25 mouse cellular contexts compared by ENCODE assay signal in genomic region chr1:170882915-170883485, GRCm38 (mm10). TPM values are rescaled to one million over a fixed set of nuclear protein-coding genes. Genes with fewer than 3 reads are reported as not detected.
DNase-seq lines count a peak whose midpoint lies in the region; ATAC-seq and TF ChIP-seq lines count a peak whose summit lies in the region.
"Had no signal": no experiment of that assay in that cellular context is flagged by ENCODE, and none has a peak within 500 bp of the region (broad histone marks: within the 10 kb centered on the region; RNA-seq: fewer than 3 reads in every experiment).

No protein-coding gene starts in this region.

- no peak overlapping the region for H3K4me2 ChIP-seq in embryonic facial prominence, embryonic 13.5 days
- H3K4me2 ChIP-seq in kidney, embryonic 16.5 days (replicated peaks; ENCODE audit: low read depth, low read length): no peak overlapping the region
- H3K4me2 ChIP-seq in liver, postnatal 0 days (ENCODE audit: low read depth, low read length): peak overlapping the region; percentile 84

- no peak overlapping the region for H3K4me3 ChIP-seq in embryonic facial prominence, embryonic 13.5 days
- H3K4me3 ChIP-seq in embryonic facial prominence, embryonic 10.5 days: no peak overlapping the region
- H3K4me3 ChIP-seq in liver, adult 2 months (ENCODE audit: insufficient read depth, low read depth, low read length): peak overlapping the region; percentile 36
- H3K4me3 ChIP-seq in kidney, embryonic 16.5 days (ENCODE audit: low read length): no peak overlapping the region
- peak overlapping the region; percentile 93; the same call in 1 of the 2 replicates for H3K4me3 ChIP-seq in liver, postnatal 0 days (ENCODE audit: low read depth, low read length)
- H3K4me3 ChIP-seq: embryonic facial prominence, embryonic 12.5 days; gastrocnemius, adult 2 months; left cerebral cortex, adult 2 months had no signal

- no peak for TF ChIP-seq EP300 in liver, postnatal 0 days (IDR thresholded peaks at IDR 0.05; ENCODE audit: low read depth)

- peaks cover 26% of the 10 kb centered on the region for H3K36me3 ChIP-seq in embryonic facial prominence, embryonic 13.5 days
- peaks cover 41% of the 10 kb centered on the region for H3K36me3 ChIP-seq in embryonic facial prominence, embryonic 10.5 days (replicated peaks)
- H3K36me3 ChIP-seq in liver, adult 2 months (ENCODE audit: control insufficient read depth, insufficient read depth, low read length): peaks cover 4% of the 10 kb centered on the region; the same call in 1 of the 2 replicates
- peaks cover 31% of the 10 kb centered on the region for H3K36me3 ChIP-seq in kidney, embryonic 16.5 days (ENCODE audit: insufficient read depth, low read length)
- H3K36me3 ChIP-seq in liver, postnatal 0 days (replicated peaks; ENCODE audit: insufficient read depth, low read length): peaks cover 15% of the 10 kb centered on the region

- H3K27ac ChIP-seq in embryonic facial prominence, embryonic 13.5 days: no peak overlapping the region
- H3K27ac ChIP-seq in embryonic facial prominence, embryonic 10.5 days (replicated peaks): no peak overlapping the region
- peak overlapping the region; percentile 77 for H3K27ac ChIP-seq in liver, adult 2 months (replicated peaks; ENCODE audit: insufficient read depth, low read depth, low read length)
- peak overlapping the region; percentile 3; the same call in 1 of the 2 replicates for H3K27ac ChIP-seq in kidney, embryonic 16.5 days (ENCODE audit: low read length)
- peak overlapping the region; percentile 90 for H3K27ac ChIP-seq in liver, postnatal 0 days (ENCODE audit: low read depth)
- H3K27ac ChIP-seq: embryonic facial prominence, embryonic 12.5 days; gastrocnemius, adult 2 months; left cerebral cortex, adult 2 months had no signal

- DNase-seq in embryonic facial prominence, embryonic 10.5 days (ENCODE audit: low spot score): no peak
- DNase-seq in liver, adult 2 months (ENCODE audit: extremely low read depth, low read depth, low spot score): peak; percentile 90
- no peak for DNase-seq in liver
- DNase-seq in liver, postnatal 0 days: no peak
- no peak for DNase-seq in lung, postnatal 36 days
- DNase-seq in adipocyte (ENCODE audit: low spot score): no peak
- DNase-seq: adrenal gland, adult 8-10 months; cerebellum, adult 2 months; forebrain, postnatal 0 days; gastrocnemius, adult 2 months; heart, adult 18-20 months; midbrain, embryonic 14.5 days; right cerebral cortex, adult 18-20 months; thymus, postnatal 25 days had no signal

- H3K27me3 ChIP-seq in embryonic facial prominence, embryonic 13.5 days: no peaks in the 10 kb centered on the region
- H3K27me3 ChIP-seq in embryonic facial prominence, embryonic 10.5 days (replicated peaks; ENCODE audit: low read depth, poor library complexity, severe bottlenecking): no peaks in the 10 kb centered on the region
- no peaks in the 10 kb centered on the region for H3K27me3 ChIP-seq in liver, adult 2 months (ENCODE audit: control insufficient read depth, insufficient read depth, low read length)
- no peaks in the 10 kb centered on the region for H3K27me3 ChIP-seq in kidney, embryonic 16.5 days (ENCODE audit: insufficient read depth, low read length)
- H3K27me3 ChIP-seq in liver, postnatal 0 days (ENCODE audit: insufficient read depth, low read length): no peaks in the 10 kb centered on the region
- H3K27me3 ChIP-seq: embryonic facial prominence, embryonic 12.5 days had no signal

- no peak for TF ChIP-seq POLR2A in liver, adult 2 months (IDR thresholded peaks at IDR 0.05; ENCODE audit: extremely low read depth, insufficient read depth, low read length)

- H3K9me3 ChIP-seq in embryonic facial prominence, embryonic 13.5 days: no peaks in the 10 kb centered on the region
- H3K9me3 ChIP-seq in embryonic facial prominence, embryonic 10.5 days: no peaks in the 10 kb centered on the region
- no peaks in the 10 kb centered on the region for H3K9me3 ChIP-seq in kidney, embryonic 16.5 days (ENCODE audit: low read length)
- H3K9me3 ChIP-seq in liver, postnatal 0 days (ENCODE audit: low read length): no peaks in the 10 kb centered on the region
- H3K9me3 ChIP-seq: embryonic facial prominence, embryonic 12.5 days had no signal

- 0 out of 2 replicates have a peak overlapping the region, but pooled peaks have one; percentile 28 for H3K9ac ChIP-seq in embryonic facial prominence, embryonic 13.5 days
- H3K9ac ChIP-seq in liver, adult 2 months (ENCODE audit: low read depth, low read length): peak overlapping the region; percentile 41; the same call in 1 of the 2 replicates
- no peak overlapping the region for H3K9ac ChIP-seq in kidney, embryonic 16.5 days (replicated peaks; ENCODE audit: low read length)
- 0 out of 2 replicates have a peak overlapping the region, but pooled peaks have one; percentile 41 for H3K9ac ChIP-seq in liver, postnatal 0 days (replicated peaks)
- H3K9ac ChIP-seq: embryonic facial prominence, embryonic 12.5 days; forebrain, postnatal 0 days had no signal

- peaks cover 18% of the 10 kb centered on the region for H3K4me1 ChIP-seq in embryonic facial prominence, embryonic 13.5 days
- peaks cover 21% of the 10 kb centered on the region for H3K4me1 ChIP-seq in embryonic facial prominence, embryonic 10.5 days
- peaks cover 8% of the 10 kb centered on the region for H3K4me1 ChIP-seq in liver, adult 2 months (ENCODE audit: control insufficient read depth, insufficient read depth, low read length)
- H3K4me1 ChIP-seq in kidney, embryonic 16.5 days (ENCODE audit: insufficient read depth, low read length): peaks cover 8% of the 10 kb centered on the region; the same call in 1 of the 2 replicates
- peaks cover 6% of the 10 kb centered on the region for H3K4me1 ChIP-seq in liver, postnatal 0 days (ENCODE audit: insufficient read depth)

- H3K79me2 ChIP-seq in liver, adult 2 months (ENCODE audit: control insufficient read depth, insufficient read depth, low read length): peaks cover 3% of the 10 kb centered on the region; the same call in 1 of the 2 replicates

- WGBS in embryonic facial prominence, embryonic 13.5 days: 84% methylated on average over 5 of the region's 5 CpGs
- WGBS in embryonic facial prominence, embryonic 10.5 days: 89% methylated on average over 5 of the region's 5 CpGs
- 22% methylated on average over 5 of the region's 5 CpGs for WGBS in liver, adult 2 months
- WGBS in kidney, embryonic 16.5 days: 77% methylated on average over 5 of the region's 5 CpGs
- WGBS in liver, postnatal 0 days (ENCODE audit: insufficient replicate concordance): 58% methylated on average over 5 of the region's 5 CpGs

- no peak for ATAC-seq in embryonic facial prominence, embryonic 13.5 days (ENCODE audit: insufficient number of reproducible peaks, insufficient read depth, low FRiP score, low TSS enrichment, low read depth)
- ATAC-seq in kidney, embryonic 16.5 days (ENCODE audit: low FRiP score, low TSS enrichment): no peak
- peak; percentile 49 for ATAC-seq in liver, postnatal 0 days
- ATAC-seq: CD4-positive, CD25-positive, alpha-beta regulatory T cell, adult 4 months; forebrain, postnatal 0 days had no signal

- TF ChIP-seq CTCF in liver, adult 2 months (IDR thresholded peaks at IDR 0.05; ENCODE audit: low read depth, low read length): no peak
- TF ChIP-seq CTCF in liver, postnatal 0 days (IDR thresholded peaks at IDR 0.05; ENCODE audit: low read depth): no peak

RNA-seq across cellular contexts. Expression of gene Gm26620, which starts 1.9 kb away (rescaled TPM):
- polyA plus RNA-seq in embryonic facial prominence, embryonic 13.5 days (2015; fragmentation: Nextera tagmentation; extraction: Ambion mirVana): 0.42 and 0.83 TPM in 2 replicates
- 0.19 TPM in 1 of 2 replicates, not detected in the other for polyA plus RNA-seq in embryonic facial prominence, embryonic 10.5 days (2016; fragmentation: Nextera tagmentation; extraction: Ambion mirVana)
- 0.67 and 0.74 TPM in 2 replicates for total RNA-seq in liver, adult 2 months (2014; rRNA removed)
- 0.59 and 1.1 TPM in 2 replicates for polyA plus RNA-seq in liver, adult 2 months (2012; rRNA removed)
- 0.58 and 0.64 TPM in 2 replicates for polyA plus RNA-seq in kidney, embryonic 16.5 days (2015; fragmentation: Nextera tagmentation; extraction: Ambion mirVana)
- polyA plus RNA-seq in liver, postnatal 0 days (2015; fragmentation: Nextera tagmentation; extraction: Ambion mirVana): 0.97 and 1.7 TPM in 2 replicates
- total RNA-seq: hematopoietic stem cell, adult 5-6 weeks had no signal
- polyA plus RNA-seq: CD4-positive, CD25-positive, alpha-beta regulatory T cell, adult 4 months; embryonic facial prominence, embryonic 12.5 days; heart, embryonic 14.5 days; limb, embryonic 11.5 days had no signal

RNA-seq across cellular contexts. Expression of gene Dusp12, which starts 2.3 kb away (rescaled TPM):
- 52.3 and 54.4 TPM in 2 replicates for polyA plus RNA-seq in embryonic facial prominence, embryonic 13.5 days (2015; fragmentation: Nextera tagmentation; extraction: Ambion mirVana)
- 35.5 and 38.2 TPM in 2 replicates for polyA plus RNA-seq in embryonic facial prominence, embryonic 10.5 days (2016; fragmentation: Nextera tagmentation; extraction: Ambion mirVana)
- 30.4 and 36.2 TPM in 2 replicates for total RNA-seq in liver, adult 2 months (2014; rRNA removed)
- polyA plus RNA-seq in liver, adult 2 months (2012; rRNA removed): 12.7 and 17.2 TPM in 2 replicates
- 39.5 and 40.5 TPM in 2 replicates for polyA plus RNA-seq in kidney, embryonic 16.5 days (2015; fragmentation: Nextera tagmentation; extraction: Ambion mirVana)
- polyA plus RNA-seq in liver, postnatal 0 days (2015; fragmentation: Nextera tagmentation; extraction: Ambion mirVana): 26.1 and 29.1 TPM in 2 replicates

RNA-seq across cellular contexts. Expression of gene Atf6, which starts 15.4 kb away (rescaled TPM):
- polyA plus RNA-seq in embryonic facial prominence, embryonic 13.5 days (2015; fragmentation: Nextera tagmentation; extraction: Ambion mirVana): 7.3 and 7.8 TPM in 2 replicates
- polyA plus RNA-seq in embryonic facial prominence, embryonic 10.5 days (2016; fragmentation: Nextera tagmentation; extraction: Ambion mirVana): 7.0 and 8.0 TPM in 2 replicates
- 30.1 and 38.1 TPM in 2 replicates for total RNA-seq in liver, adult 2 months (2014; rRNA removed)
- 13.0 and 14.3 TPM in 2 replicates for polyA plus RNA-seq in liver, adult 2 months (2012; rRNA removed)
- 8.7 and 9.6 TPM in 2 replicates for polyA plus RNA-seq in kidney, embryonic 16.5 days (2015; fragmentation: Nextera tagmentation; extraction: Ambion mirVana)
- 5.0 and 6.0 TPM in 2 replicates for polyA plus RNA-seq in liver, postnatal 0 days (2015; fragmentation: Nextera tagmentation; extraction: Ambion mirVana)

RNA-seq across cellular contexts. Expression of gene Fcrlb, which starts 29.7 kb away (rescaled TPM):
- not detected in 2 replicates for polyA plus RNA-seq in embryonic facial prominence, embryonic 13.5 days (2015; fragmentation: Nextera tagmentation; extraction: Ambion mirVana)
- 0.15 TPM in 1 of 2 replicates, not detected in the other for polyA plus RNA-seq in embryonic facial prominence, embryonic 10.5 days (2016; fragmentation: Nextera tagmentation; extraction: Ambion mirVana)
- total RNA-seq in liver, adult 2 months (2014; rRNA removed): 0.18 and 0.20 TPM in 2 replicates
- 0.11 TPM in 1 of 2 replicates, not detected in the other for polyA plus RNA-seq in liver, adult 2 months (2012; rRNA removed)
- polyA plus RNA-seq in kidney, embryonic 16.5 days (2015; fragmentation: Nextera tagmentation; extraction: Ambion mirVana): 0.18 and 0.24 TPM in 2 replicates
- 0.36 and 0.41 TPM in 2 replicates for polyA plus RNA-seq in liver, postnatal 0 days (2015; fragmentation: Nextera tagmentation; extraction: Ambion mirVana)
- total RNA-seq: adrenal gland, adult 8-10 months; forebrain, postnatal 0 days; gastrocnemius, adult 2 months; heart, adult 18-20 months; hematopoietic stem cell, adult 5-6 weeks; megakaryocyte progenitor cell, adult 5-6 weeks had no signal
- polyA plus RNA-seq: CD4-positive, CD25-positive, alpha-beta regulatory T cell, adult 4 months; embryonic facial prominence, embryonic 12.5 days; limb, embryonic 11.5 days; lung, embryonic 16.5 days had no signal

RNA-seq across cellular contexts. Expression of gene Fcrla, which starts 44.4 kb away (rescaled TPM):
- not detected in 2 replicates for polyA plus RNA-seq in embryonic facial prominence, embryonic 13.5 days (2015; fragmentation: Nextera tagmentation; extraction: Ambion mirVana)
- not detected in 2 replicates for polyA plus RNA-seq in embryonic facial prominence, embryonic 10.5 days (2016; fragmentation: Nextera tagmentation; extraction: Ambion mirVana)
- 0.83 and 1.1 TPM in 2 replicates for total RNA-seq in liver, adult 2 months (2014; rRNA removed)
- polyA plus RNA-seq in liver, adult 2 months (2012; rRNA removed): 0.37 and 1.1 TPM in 2 replicates
- polyA plus RNA-seq in kidney, embryonic 16.5 days (2015; fragmentation: Nextera tagmentation; extraction: Ambion mirVana): not detected in 2 replicates
- 9.0 and 10.4 TPM in 2 replicates for polyA plus RNA-seq in liver, postnatal 0 days (2015; fragmentation: Nextera tagmentation; extraction: Ambion mirVana)
- total RNA-seq: forebrain, postnatal 0 days; gastrocnemius, adult 2 months; layer of hippocampus, adult 8-10 months; left cerebral cortex, adult 2 months; megakaryocyte progenitor cell, adult 5-6 weeks had no signal
- polyA plus RNA-seq: embryonic facial prominence, embryonic 12.5 days; limb, embryonic 11.5 days; lung, embryonic 16.5 days; midbrain, embryonic 14.5 days had no signal

Comparison
In these comparisons a context has a peak if more than half of its experiments do, and no peak if none do; other contexts are left out.
1. H3K27ac ChIP-seq: peak in liver, adult 2 months (single experiment), kidney, embryonic 16.5 days (single experiment) and liver, postnatal 0 days (single experiment); none in embryonic facial prominence, embryonic 13.5 days (single experiment) and embryonic facial prominence, embryonic 10.5 days (single experiment).
2. H3K4me3 ChIP-seq: peak in liver, adult 2 months (single experiment) and liver, postnatal 0 days (single experiment); none in embryonic facial prominence, embryonic 13.5 days (single experiment), embryonic facial prominence, embryonic 10.5 days (single experiment) and kidney, embryonic 16.5 days (single experiment).